In the genomic region with DNA sequence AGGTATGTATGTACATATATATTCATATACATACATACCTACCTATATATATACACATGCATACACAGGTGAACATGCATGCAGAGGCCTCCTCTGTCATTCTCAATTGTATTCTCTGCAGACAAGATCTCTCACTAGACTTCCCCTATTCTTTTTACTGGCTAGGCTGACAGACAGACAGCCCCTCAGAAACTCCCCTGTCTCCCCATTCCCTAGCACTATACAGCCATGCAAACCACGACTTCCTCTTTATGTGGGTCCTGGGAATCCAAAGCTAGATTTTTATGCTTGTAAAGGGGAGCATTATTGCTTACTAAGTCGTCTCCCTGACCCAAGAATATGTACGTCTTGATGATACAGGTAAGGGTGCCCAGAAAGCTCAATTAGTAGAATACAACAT, we compare ENCODE assay signal across 34 mouse cellular contexts.
"Had no signal": no experiment of that assay in that cellular context is flagged by ENCODE, and none has a peak within 500 bp of the region (broad histone marks: within the 10 kb centered on the region; RNA-seq: fewer than 3 reads in every experiment).

No protein-coding gene starts in this region.

- DNase-seq: heart, postnatal 10 days; heart, postnatal 14 days; heart, postnatal 36 days; heart, postnatal 4 days; kidney, adult 11 months; kidney, adult 18-20 months; kidney, adult 2 months; kidney, adult 8-10 months; kidney, adult 9 months; kidney, postnatal 10 days; kidney, postnatal 14 days; kidney, postnatal 25 days; kidney, postnatal 36 days; kidney, postnatal 4 days; layer of hippocampus, adult 9-11 months; layer of hippocampus, postnatal 36 days had no signal

- H3K27me3 ChIP-seq: heart, embryonic 12.5 days; heart, embryonic 13.5 days; heart, embryonic 15.5 days; hindbrain, embryonic 12.5 days; hindbrain, embryonic 13.5 days; hindbrain, embryonic 15.5 days; intestine, embryonic 15.5 days; kidney, embryonic 15.5 days had no signal

- ATAC-seq: hindbrain, embryonic 16.5 days; hindbrain, postnatal 0 days; inflammation-experienced regulatory T-cells, adult 6 months; intestine, embryonic 15.5 days; intestine, embryonic 16.5 days; intestine, postnatal 0 days had no signal

- H3K27ac ChIP-seq: heart, embryonic 10.5 days; heart, embryonic 13.5 days; heart, embryonic 15.5 days; hindbrain, embryonic 10.5 days; hindbrain, embryonic 12.5 days; hindbrain, embryonic 13.5 days; hindbrain, embryonic 14.5 days; hindbrain, embryonic 15.5 days; hindbrain, postnatal 0 days; intestine, embryonic 15.5 days; kidney, embryonic 15.5 days; kidney, postnatal 0 days; layer of hippocampus, adult 2 months had no signal

- H3K4me1 ChIP-seq: heart, embryonic 10.5 days; heart, embryonic 12.5 days; heart, embryonic 13.5 days; heart, embryonic 15.5 days; hindbrain, embryonic 10.5 days; hindbrain, embryonic 12.5 days; hindbrain, embryonic 13.5 days; hindbrain, embryonic 15.5 days; intestine, embryonic 15.5 days; kidney, embryonic 15.5 days had no signal

- H3K4me3 ChIP-seq: heart, embryonic 10.5 days; heart, embryonic 12.5 days; heart, embryonic 13.5 days; heart, embryonic 15.5 days; hindbrain, embryonic 10.5 days; hindbrain, embryonic 12.5 days; hindbrain, embryonic 13.5 days; hindbrain, embryonic 15.5 days; intestine, embryonic 15.5 days; kidney, embryonic 15.5 days; layer of hippocampus, adult 2 months had no signal
